Mouse (Mus musculus) neural tube, embryonic 14.5 days (tissue): ENCODE results near the gene Abcc8. TPM values are rescaled to one million over a fixed set of nuclear protein-coding genes. Genes with fewer than 3 reads are reported as not detected.

Source experiments
- ATAC-seq: fragments of 200-750 bp; cut with Nextera tagmentation; 2 replicates; pipeline ENCODE4 v1.8.0; 2017; ENCODE audit warnings: low read depth, mild to moderate bottlenecking, moderate TSS enrichment, moderate library complexity
- H3K27ac ChIP-seq: fragments of 300-500 bp; sonication (generic); 2 replicates; pipeline ENCODE4 v1.5.1; 2014; ENCODE audit warnings: low read depth, mild to moderate bottlenecking, control low read depth, low read length, moderate library complexity, mixed read lengths
- H3K27me3 ChIP-seq: fragments of 300-500 bp; sonication (generic); 2 replicates; pipeline ENCODE4 v1.6.1; 2014; ENCODE audit warnings: low read length; ENCODE audit not compliant: control insufficient read depth, insufficient read depth
- H3K36me3 ChIP-seq: fragments of 300-500 bp; sonication (generic); 2 replicates; pipeline ENCODE4 v1.6.1; 2014; ENCODE audit warnings: low read length, mixed read lengths; ENCODE audit not compliant: control insufficient read depth, insufficient read depth
- H3K4me1 ChIP-seq: fragments of 300-500 bp; sonication (generic); 2 replicates; pipeline ENCODE4 v1.6.1; 2014; ENCODE audit warnings: low read length; ENCODE audit not compliant: control insufficient read depth, insufficient read depth
- H3K4me2 ChIP-seq: fragments of 300-500 bp; sonication (generic); 2 replicates; pipeline ENCODE4 v1.6.1; 2014; ENCODE audit warnings: mild to moderate bottlenecking, low read depth, low read length, control low read depth
- H3K4me3 ChIP-seq: fragments of 300-500 bp; sonication (generic); 2 replicates; pipeline ENCODE4 v1.5.1; 2014; ENCODE audit warnings: low read depth, low read length, control low read depth, mixed read lengths
- H3K9ac ChIP-seq: fragments of 300-500 bp; sonication (generic); replicated peaks from 2 replicates; pipeline ENCODE4 v1.6.1; 2014; ENCODE audit warnings: low read depth, mild to moderate bottlenecking, control low read depth, low read length, mixed read lengths
- H3K9me3 ChIP-seq: fragments of 300-500 bp; sonication (generic); 2 replicates; pipeline ENCODE4 v1.6.1; 2016; ENCODE audit warnings: low read length; ENCODE audit not compliant: control insufficient read depth
- WGBS: fragments of 180-500 bp; shearing (Covaris S2); extraction: QIAGEN DNeasy Blood & Tissue Kit; methylation state at CpG from one replicate; pipeline ENCODE4 v1.1.7; 2014; 5-methylcytosine and 5-hydroxymethylcytosine counted together
- polyA plus RNA-seq: library from polyadenylated mRNA; unstranded; fragments of >200 nt; fragmentation: Nextera tagmentation; extraction: Ambion mirVana; gene quantifications from 2 replicates; pipeline ENCODE4 v1.2.1, GENCODE M21; 2014

Abcc8 gene
- polyA plus RNA-seq, 1 experiment from 2014 or later = 15.7 TPM

DNA sequence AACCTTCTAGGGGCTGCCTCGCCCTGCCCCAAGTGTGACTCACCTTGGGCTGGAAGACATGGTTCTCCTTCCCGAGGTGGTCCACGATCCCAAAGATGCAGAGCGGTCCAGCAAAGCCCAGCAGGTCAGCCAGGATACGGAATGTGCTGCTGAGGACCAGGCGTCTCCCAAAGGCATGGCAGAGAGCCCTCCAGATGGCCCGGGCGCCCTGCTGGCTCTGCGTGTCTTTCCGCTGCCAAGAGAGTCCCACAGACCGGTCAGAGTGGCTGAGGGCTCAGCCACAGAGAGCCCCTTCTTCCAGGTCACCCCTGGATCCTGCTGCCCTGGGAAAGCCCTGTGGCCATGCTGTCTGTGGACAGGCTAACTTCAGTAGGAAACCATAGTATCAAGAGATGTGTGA is 14.0 kb downstream of the Abcc8 start:
- Histone ChIP-seq H3K4me3 (no peak overlapping the region), H3K27me3 (no peaks in the 10 kb centered on the region), H3K27ac (no peak overlapping the region), H3K4me1 (peaks cover 6% of the 10 kb centered on the region; the same call in 1 of the 2 replicates), H3K4me2 (no peak overlapping the region), H3K9ac (no peak overlapping the region), H3K36me3 (no peaks in the 10 kb centered on the region), H3K9me3 (no peaks in the 10 kb centered on the region)
- 95% methylated on average over 11 of the region's 11 CpGs for WGBS
- no peak for ATAC-seq

- no peak overlapping the region for H3K9ac ChIP-seq
- no peak overlapping the region for H3K4me3 ChIP-seq
- no peaks in the 10 kb centered on the region for H3K27me3 ChIP-seq
- no peak overlapping the region for H3K27ac ChIP-seq
- 77% methylated on average over 5 of the region's 5 CpGs for WGBS
- H3K4me2 ChIP-seq = no peak overlapping the region
- peaks cover 6% of the 10 kb centered on the region; the same call in 1 of the 2 replicates for H3K4me1 ChIP-seq
- no peaks in the 10 kb centered on the region for H3K9me3 ChIP-seq
- H3K36me3 ChIP-seq = no peaks in the 10 kb centered on the region
- no peak for ATAC-seq
Measured at GRCm38 (mm10) chr7:46162731-46163130, 17.1 kb downstream of the Abcc8 start.

GRCm38 (mm10) chr7:46162132-46162727 is 17.6 kb downstream of the Abcc8 start:
- no peaks in the 10 kb centered on the region for H3K36me3 ChIP-seq
- H3K4me1 ChIP-seq = peaks cover 6% of the 10 kb centered on the region; the same call in 1 of the 2 replicates
- ATAC-seq = peak; percentile 22
- H3K27me3 ChIP-seq = no peaks in the 10 kb centered on the region
- 62% methylated on average over 11 of the region's 11 CpGs for WGBS
- H3K9ac ChIP-seq = no peak overlapping the region
- no peak overlapping the region for H3K27ac ChIP-seq
- H3K4me2 ChIP-seq = no peak overlapping the region
- no peak overlapping the region for H3K4me3 ChIP-seq
- H3K9me3 ChIP-seq = no peaks in the 10 kb centered on the region

DNA sequence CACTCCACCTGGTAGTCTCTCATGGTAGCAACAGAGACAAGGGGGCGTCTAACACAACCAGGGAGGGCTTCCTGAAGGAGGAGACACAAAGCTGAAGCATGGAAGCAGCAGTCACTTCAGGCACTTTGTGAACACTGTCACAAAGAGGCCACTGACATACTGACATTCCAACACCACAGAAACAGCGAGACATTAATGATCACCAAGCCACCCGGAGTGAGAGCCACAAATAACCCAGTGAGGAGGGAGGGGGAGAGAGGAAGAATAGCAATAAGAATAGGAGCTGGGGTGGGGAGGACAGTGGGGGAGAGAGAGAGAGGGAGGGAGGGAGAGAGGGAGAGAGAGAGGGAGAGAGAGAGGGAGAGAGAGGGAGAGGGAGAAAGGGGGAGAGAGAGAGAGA is 18.2 kb downstream of the Abcc8 start:
- H3K4me2 ChIP-seq = no peak overlapping the region
- H3K27ac ChIP-seq = no peak overlapping the region
- WGBS = 20% methylated on average over 3 of the region's 3 CpGs

GRCm38 (mm10) chr7:46157746-46158145 is 22.1 kb downstream of the Abcc8 start:
- Histone ChIP-seq H3K4me2 (no peak overlapping the region), H3K4me1 (peaks cover 6% of the 10 kb centered on the region; the same call in 1 of the 2 replicates), H3K9me3 (no peaks in the 10 kb centered on the region), H3K27ac (no peak overlapping the region), H3K27me3 (no peaks in the 10 kb centered on the region), H3K4me3 (no peak overlapping the region), H3K9ac (no peak overlapping the region), H3K36me3 (no peaks in the 10 kb centered on the region)
- ATAC-seq = no peak
- WGBS = 63% methylated on average over 7 of the region's 7 CpGs

More for the DNA sequence above, 18.2 kb downstream of the Abcc8 start:
- no peak for ATAC-seq
- H3K27me3 ChIP-seq = no peaks in the 10 kb centered on the region
- H3K4me1 ChIP-seq = peaks cover 6% of the 10 kb centered on the region; the same call in 1 of the 2 replicates
- no peaks in the 10 kb centered on the region for H3K9me3 ChIP-seq
- no peak overlapping the region for H3K4me3 ChIP-seq
- no peak overlapping the region for H3K9ac ChIP-seq
- H3K36me3 ChIP-seq = no peaks in the 10 kb centered on the region

DNA sequence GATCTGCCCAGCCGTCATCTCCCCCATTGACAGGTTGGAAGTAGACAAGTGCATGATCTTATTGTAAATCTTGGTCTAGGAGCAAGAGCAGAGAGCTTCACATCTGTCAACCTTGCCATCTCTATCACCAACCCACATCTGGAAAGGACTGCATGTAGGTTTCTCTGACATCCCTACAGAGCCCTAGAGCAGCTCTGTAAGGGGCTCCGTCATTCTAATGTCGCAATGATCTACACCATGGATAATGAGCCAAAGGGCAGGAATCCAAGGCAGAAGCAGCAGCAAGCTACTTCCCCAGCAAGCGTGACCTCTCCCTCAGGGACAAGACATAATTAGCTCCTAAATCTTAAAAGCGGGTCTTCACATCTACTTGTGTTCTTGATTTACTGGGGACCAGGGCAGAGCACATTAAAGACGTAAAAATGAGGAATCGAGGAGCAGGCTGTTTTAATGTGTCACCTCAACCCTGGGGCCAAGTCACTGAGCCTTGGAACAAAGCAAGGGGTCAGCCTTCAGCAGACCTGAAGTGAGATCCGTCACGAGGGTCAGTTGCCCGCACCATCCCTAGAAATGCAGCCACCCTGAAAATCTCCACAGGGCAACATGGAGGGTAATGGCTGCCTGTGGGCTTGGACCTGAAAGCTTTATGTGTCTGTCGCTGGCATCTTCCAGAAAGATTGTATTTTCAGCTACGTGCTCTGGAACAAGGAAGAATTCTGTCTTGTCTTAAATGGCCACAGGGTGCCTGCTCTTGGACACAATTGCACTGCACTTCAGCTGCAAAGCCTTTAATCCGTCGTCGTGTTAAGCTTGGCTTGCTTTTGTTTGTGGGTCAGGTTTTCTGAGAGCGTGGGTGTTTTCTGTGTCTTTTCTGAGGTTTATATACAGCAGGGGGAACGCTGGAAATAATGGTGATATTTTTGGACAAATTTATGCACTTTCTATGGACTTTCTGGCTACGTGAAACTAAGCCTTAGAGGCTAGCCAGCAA is 25.0 kb downstream of the Abcc8 start:
- Histone ChIP-seq H3K4me3 (no peak overlapping the region), H3K27ac (peak overlapping the region; percentile 35), H3K9ac (no peak overlapping the region), H3K4me2 (no peak overlapping the region), H3K4me1 (no peaks in the 10 kb centered on the region; the same call in 1 of the 2 replicates), H3K27me3 (no peaks in the 10 kb centered on the region), H3K9me3 (no peaks in the 10 kb centered on the region), H3K36me3 (no peaks in the 10 kb centered on the region)
- ATAC-seq = peak; percentile 56; the same call in 1 of the 2 replicates
- 19% methylated on average over 18 of the region's 18 CpGs for WGBS

DNA sequence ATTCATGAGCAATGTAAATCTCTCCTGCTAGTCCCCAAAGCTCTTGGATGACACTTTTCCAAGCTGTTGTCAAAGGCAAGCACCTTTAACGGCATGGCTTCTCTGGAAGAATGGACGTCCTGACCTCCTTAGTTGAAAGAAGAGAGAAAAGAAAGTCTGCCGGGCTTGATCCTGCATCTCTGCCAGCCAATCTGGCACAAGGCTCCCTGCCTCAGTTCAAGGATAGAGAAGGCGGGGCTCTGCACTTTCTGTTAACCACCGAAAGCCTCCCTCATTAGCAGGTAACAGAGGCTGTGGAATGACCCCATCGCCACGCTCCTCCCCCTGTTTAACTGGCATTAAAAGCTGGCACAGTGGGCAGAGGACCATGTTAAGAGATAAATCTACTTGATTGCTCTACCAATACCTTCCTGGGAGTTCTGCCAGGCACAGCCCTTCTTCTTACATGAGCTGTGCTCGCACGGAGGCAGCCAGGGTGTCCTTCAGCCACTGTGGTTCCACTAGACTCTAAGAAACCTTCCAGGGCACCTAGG is 26.9 kb downstream of the Abcc8 start:
- no peaks in the 10 kb centered on the region for H3K27me3 ChIP-seq
- H3K9ac ChIP-seq = no peak overlapping the region
- ATAC-seq = no peak; the same call in 1 of the 2 replicates
- no peaks in the 10 kb centered on the region; the same call in 1 of the 2 replicates for H3K4me1 ChIP-seq
- no peaks in the 10 kb centered on the region for H3K36me3 ChIP-seq
- WGBS = 33% methylated on average over 9 of the region's 9 CpGs
- H3K4me3 ChIP-seq = no peak overlapping the region
- no peak overlapping the region for H3K27ac ChIP-seq
- H3K9me3 ChIP-seq = no peaks in the 10 kb centered on the region
- no peak overlapping the region for H3K4me2 ChIP-seq

GRCm38 (mm10) chr7:46147417-46147816 is 32.4 kb downstream of the Abcc8 start:
- ATAC-seq = no peak
- Histone ChIP-seq H3K27me3 (no peaks in the 10 kb centered on the region), H3K4me2 (no peak overlapping the region), H3K4me3 (no peak overlapping the region), H3K27ac (no peak overlapping the region), H3K4me1 (no peaks in the 10 kb centered on the region), H3K9me3 (no peaks in the 10 kb centered on the region), H3K36me3 (no peaks in the 10 kb centered on the region), H3K9ac (no peak overlapping the region)
- 91% methylated on average over 7 of the region's 7 CpGs for WGBS
